Mouse (Mus musculus) cerebellum, adult 11 months (tissue): ENCODE data around the gene Mslnl.
A peak's percentile ranks its signal among the peaks of the same experiment; 100 is the strongest.

Experiments
- DNase-seq: peaks from one replicate; pipeline ENCODE4 v3.0.0; 2022

Mslnl gene

DNA sequence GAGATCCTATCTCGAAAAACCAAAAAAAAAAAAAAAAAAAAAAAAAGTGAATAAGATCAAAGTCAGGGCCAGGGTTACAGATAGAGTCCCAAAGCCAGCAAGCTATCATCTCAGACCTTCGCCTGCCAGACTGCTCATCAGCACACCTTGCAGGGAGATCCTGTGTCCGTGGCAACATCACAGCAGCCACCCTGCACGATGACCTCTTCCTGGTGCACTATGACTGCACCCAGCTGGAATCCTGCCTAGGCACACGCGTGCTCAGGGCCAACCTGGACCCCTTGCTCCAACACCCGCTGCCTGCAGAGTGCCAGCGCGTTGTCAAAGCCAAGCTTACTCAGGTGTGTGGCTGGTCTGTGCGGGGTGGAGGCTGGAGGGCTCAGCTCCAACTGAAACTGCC, 8.5 kb downstream of the Mslnl start:
- no peak for DNase-seq

DNA sequence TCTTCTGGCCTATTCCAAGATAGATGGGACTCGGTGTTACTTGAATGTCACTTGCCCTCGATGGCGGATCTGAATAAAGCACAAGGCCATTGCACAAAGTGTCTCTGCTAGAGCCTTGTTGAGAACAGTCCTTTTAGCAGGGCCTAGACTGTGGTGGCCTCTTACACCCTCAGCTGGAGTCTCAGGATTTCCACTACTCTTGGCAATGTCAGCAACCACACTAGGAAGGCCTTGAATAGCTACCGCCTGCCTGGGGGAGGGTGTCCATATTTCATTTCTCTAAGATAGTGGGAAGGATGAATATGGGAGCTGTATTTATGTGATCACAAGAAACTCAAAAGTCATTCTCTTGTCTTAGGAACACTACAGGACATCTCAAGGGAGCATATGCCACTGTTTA, 12.4 kb downstream of the Mslnl start:
- no peak for DNase-seq

DNA sequence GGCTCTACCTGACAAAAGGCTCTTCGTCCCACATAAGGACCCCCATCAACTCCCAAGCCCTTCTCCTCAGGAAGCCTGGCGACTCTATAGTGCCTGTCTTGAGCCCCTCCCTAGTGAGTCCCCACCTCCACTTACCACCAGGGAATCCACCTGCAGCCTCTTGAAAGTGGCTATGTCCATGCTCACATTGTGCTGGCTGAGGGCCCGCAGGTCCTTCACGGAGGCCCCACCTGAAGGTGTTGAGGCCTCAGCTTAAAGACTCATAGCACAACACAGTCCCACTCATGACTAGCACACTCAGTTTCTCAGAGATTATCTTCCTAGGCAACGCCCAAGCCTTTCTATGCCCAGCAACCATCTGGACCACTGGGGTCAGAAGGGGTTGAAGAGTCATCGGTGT, 13.5 kb downstream of the Mslnl start:
- DNase-seq: no peak

- DNase-seq: no peak
Observed at GRCm38 (mm10) chr17:25751446-25751845, 15.6 kb downstream of the Mslnl start.

GRCm38 (mm10) chr17:25754241-25754640, 18.4 kb downstream of the Mslnl start, which contains the start of gene Msln:
Gene Msln, minus strand, starts transcription at chr17:25754378.
- DNase-seq: no peak

DNA sequence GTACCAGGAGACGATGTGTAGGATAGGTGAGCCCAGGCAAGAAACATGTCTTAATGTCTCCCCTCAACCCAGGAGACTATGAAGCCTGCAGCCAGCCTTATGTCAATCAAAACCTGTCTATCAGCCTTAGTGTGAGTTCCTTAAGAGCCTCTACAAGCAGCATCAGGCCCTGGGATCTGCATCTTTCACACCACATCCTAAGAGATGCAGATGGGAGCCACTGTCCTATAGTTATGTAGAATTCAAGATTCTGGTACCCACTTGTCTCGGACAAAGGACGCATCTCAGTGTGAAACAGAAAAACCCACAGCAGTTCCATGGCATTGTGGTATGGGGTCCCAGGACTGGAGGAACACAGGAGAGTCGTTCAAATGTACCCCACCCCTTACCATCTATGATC, 19.2 kb downstream of the Mslnl start:
- DNase-seq: no peak

GRCm38 (mm10) chr17:25755627-25756377, 20.0 kb downstream of the Mslnl start:
- DNase-seq: no peak

- DNase-seq: no peak
Observed at GRCm38 (mm10) chr17:25756378-25757242, 20.8 kb downstream of the Mslnl start.

GRCm38 (mm10) chr17:25757691-25758090, 21.8 kb downstream of the Mslnl start:
- DNase-seq: no peak

GRCm38 (mm10) chr17:25760148-25760547, 24.3 kb downstream of the Mslnl start:
- no peak for DNase-seq

GRCm38 (mm10) chr17:25761561-25761970, 25.7 kb downstream of the Mslnl start:
- no peak for DNase-seq

- no peak for DNase-seq
Observed at GRCm38 (mm10) chr17:25762591-25762990, 26.7 kb downstream of the Mslnl start.

DNA sequence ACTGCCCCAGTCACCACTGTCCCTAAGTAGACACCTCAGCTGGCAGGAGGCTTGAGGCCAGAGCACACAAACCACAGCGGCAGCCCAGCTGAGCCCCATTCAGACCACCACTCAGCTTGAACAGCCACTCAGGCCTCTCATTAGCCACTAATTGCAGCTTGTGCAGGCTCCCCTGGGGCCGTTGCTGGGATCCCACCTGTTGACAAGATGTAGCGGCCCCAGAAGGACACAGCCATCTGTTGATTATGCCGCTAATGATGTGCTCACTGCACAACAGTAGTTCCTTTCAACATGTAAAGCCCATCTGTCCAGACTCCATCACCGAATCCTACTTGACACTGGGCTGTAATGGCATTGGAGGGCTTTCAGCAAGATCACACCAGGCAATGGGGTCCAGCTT, 30.0 kb downstream of the Mslnl start:
- no peak for DNase-seq

- DNase-seq: no peak
Observed at GRCm38 (mm10) chr17:25769331-25769730, 33.5 kb downstream of the Mslnl start.

- peak; percentile 97 for DNase-seq
Observed at GRCm38 (mm10) chr17:25773549-25774120, 37.8 kb downstream of the Mslnl start, which contains the start of gene Narfl. Gene Narfl, plus strand, starts transcription at chr17:25773776.

- peak; percentile 6 for DNase-seq
Observed at GRCm38 (mm10) chr17:25775318-25776062, 39.6 kb downstream of the Mslnl start.

- peak; percentile 4 for DNase-seq
Observed at GRCm38 (mm10) chr17:25777948-25778347, 42.1 kb downstream of the Mslnl start.

- no peak for DNase-seq
Observed at GRCm38 (mm10) chr17:25781339-25781738, 45.5 kb downstream of the Mslnl start.

DNA sequence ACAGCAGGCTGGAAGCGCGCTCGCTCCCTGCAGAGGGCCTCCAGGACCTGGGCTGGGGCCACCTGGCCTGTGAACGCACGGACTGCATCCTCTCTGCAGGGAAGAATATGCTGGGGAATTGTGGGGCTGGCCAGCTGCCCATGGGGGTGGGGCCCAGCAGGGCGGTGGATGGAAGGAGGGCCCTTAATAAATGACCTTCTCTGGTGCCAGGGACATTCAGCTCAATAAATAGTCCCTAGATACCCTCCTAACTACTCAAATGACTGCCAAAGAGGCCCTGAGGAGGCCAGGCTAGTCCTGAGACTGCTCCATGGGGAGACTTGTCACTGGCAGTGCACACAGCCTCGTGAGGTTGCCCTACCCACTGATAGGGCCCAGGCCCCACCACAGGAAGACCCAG, 47.2 kb downstream of the Mslnl start:
- peak; percentile 60 for DNase-seq

- DNase-seq: peak; percentile 33
Observed at GRCm38 (mm10) chr17:25783861-25784574, 48.2 kb downstream of the Mslnl start.

GRCm38 (mm10) chr17:25785281-25785745, 49.5 kb downstream of the Mslnl start, which contains the start of gene Haghl:
Gene Haghl, minus strand, starts transcription at chr17:25785673.
- peak; percentile 97 for DNase-seq

DNA sequence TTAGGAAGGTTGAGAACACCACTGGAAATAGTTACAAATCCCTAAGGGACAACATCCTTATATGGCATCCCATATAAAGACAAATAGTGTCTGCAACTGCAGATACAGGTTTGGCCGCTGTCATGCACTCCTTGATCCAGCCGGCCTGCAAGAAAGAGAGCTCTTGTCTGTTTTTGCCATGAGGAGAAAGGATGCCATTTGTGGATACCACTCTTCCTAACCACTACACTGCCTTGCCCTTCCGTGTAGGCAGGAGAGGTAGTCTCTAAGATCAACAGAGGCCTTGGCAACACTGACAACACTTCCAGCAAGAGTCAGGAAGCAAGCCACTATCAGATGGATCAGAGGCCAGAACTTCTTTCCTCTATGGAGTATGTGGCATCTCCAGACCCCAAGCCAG, 50.4 kb downstream of the Mslnl start, which contains the start of gene Ccdc78:
Gene Ccdc78, plus strand, starts transcription at position 301 of the 400 bp plus-strand sequence.
- DNase-seq: peak; percentile 8
